Mouse (Mus musculus): Measurements from ENCODE around the gene Akna. TPM values are rescaled to one million over a fixed set of nuclear protein-coding genes. Genes with fewer than 3 reads are reported as not detected.

Gene Akna
- total RNA-seq, 2 experiments from 2014 or later: 5.4 to 6.1 TPM

DNA sequence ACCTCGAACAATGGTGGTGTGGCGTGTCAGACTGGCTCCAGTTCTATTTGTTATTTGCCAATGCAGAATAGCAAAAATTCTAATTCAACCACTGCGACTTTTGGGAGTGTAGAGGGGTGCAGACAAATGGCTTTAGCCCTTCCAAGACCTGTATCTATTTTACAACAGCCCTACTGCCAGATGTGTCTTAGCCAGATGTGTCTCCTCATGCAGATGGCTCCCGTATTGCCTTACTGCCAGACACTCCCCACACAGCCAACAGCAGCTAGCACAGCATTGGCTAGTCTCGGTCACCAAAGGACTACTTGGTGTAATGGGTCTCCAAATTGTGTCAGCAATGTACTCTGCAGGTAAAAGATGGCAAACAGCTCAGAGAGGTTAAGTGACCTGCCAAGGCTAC is 8.1 kb upstream of the Akna start:
- DNase-seq: peak; percentile 48 to 56
- intact Hi-C loops (cut with DNase I): no loop called here

DNA sequence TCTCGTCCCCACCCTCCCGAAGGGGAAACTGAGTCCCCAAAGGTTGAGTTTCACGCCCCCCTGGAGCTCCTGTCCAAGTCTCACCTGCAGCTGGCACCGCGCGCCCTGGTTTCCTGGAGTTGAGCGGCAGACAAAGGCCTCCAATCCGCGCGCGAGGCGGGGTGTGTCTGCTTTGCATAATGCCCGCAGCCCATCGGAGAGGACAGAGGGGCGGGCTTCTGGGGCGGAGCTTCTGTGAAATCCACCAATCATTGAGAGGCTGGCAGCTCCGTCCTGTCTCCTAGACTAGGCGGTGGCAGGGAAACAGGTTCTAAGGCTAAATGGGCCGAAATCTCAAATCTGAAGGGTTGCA is 7.4 kb upstream of the Akna start:
- intact Hi-C loops (cut with DNase I): no loop called here
- DNase-seq: peak; percentile 95 to 96

DNA sequence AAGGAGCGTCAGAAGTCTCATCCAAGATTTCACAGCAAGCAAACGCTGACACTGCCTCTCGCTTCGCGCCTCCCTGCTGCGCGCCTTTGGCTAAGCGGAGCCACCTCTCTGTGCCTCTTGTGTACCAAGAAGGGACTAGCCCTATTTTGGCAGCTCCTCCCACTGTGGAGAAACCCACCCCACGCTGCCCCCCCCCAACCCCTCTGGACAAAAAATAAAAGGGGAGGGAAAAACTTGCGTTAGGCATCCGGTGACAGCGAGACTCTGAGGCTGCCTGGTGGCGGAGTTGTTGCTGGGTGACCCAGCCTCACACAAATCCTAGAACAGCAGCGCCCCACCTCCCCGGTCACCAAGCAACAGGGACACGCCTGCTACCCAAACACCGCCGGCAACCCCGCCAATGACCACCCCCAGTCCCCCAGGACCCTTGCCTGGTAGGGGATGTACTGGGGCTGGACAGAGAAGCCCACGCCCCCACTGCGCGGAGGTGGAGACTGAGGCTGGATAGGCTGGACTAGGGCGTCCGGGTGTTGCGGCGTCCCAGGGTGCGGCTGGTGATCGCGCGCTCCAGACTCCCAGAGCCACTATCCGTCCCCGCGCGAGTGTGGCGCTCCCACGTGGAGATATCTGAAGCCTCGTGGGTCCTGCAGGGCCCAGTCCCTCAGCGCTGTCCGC is 6.9 kb upstream of the Akna start:
- DNase-seq: peak; percentile 82 to 84
- intact Hi-C loops (cut with DNase I): loop anchor here (2.0 kb wide), 1 partner anchor 41 kb away; no protein-coding TSS in a partner anchor

DNA sequence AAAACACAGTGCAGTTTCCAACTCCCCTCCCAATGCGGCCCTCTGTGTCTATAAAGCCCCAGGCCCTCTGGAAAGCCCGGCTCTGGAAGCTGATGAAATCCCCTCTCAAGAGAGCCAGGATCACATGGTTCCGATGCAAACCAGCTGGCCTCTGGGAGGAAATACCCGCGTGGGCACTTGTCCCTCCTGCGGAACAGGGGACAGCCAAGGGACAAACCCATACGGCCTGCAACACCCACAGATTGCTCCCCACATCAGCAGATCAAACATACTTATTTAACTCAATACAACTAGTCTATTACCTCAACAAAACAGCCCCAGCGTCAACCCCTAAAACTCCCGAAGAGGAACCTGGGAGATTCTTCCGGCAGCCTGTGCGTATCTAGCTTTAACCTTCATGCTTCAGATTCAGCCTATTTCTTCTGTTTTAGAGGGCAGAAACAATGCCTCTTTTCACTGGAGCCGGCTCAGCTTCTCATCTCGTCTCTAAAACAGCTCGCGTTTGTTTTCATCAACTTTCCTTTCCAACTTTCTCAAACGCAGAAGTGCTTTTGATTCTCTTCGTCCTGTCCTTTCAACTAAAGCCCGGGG is 6.3 kb upstream of the Akna start:
- intact Hi-C loops (cut with DNase I): loop anchor here (2.0 kb wide), 1 partner anchor 41 kb away; no protein-coding TSS in a partner anchor
- peak; percentile 52 to 66 for DNase-seq

DNA sequence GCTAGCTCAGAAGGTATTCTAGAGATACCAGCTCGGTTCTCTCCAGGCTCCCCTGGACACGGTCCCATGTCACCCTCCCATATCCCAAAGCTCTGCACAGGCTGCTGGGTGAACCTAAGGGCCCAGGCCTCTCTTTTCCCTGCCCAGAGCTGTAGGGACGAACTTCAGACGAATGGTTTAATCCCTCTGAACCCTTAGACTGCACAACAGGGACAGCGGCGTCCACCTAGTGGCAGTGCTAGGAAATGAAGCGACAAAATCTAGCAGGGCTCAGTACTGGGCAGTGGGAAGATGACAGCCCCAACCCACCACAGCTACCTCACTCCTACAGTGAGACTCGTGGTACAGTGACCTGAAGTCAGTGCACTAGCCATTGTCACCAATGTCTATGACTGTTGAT is 5.5 kb upstream of the Akna start:
- peak; percentile 79 for DNase-seq

DNA sequence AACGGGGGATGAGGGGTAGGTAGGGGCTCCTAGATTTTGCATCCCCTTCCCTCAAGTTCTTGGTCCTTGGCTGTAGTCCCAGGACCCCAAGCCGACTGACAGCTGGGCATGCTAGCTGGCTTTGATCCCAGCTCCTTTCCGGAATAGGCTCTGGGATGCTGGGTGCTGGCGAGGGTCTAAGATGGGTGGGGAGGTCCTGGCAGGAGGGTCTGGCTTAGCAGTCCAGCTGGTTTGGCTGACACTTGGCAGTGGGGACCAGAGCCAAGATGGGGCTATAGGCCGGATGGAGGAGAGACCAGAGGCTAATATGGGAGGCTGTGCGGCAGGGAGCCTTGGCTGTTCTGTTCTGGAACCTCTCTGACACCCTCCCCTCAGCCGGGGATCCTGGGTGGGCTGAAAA is 5.1 kb upstream of the Akna start:
- DNase-seq: peak; percentile 27 to 48
- intact Hi-C loops (cut with DNase I): loop anchor here (2.0 kb wide), 1 partner anchor 39 kb away; no protein-coding TSS in a partner anchor

More for the DNA sequence above, 5.5 kb upstream of the Akna start:
- intact Hi-C loops (cut with DNase I): loop anchor here (2.0 kb wide), 1 partner anchor 40 kb away; no protein-coding TSS in a partner anchor

DNA sequence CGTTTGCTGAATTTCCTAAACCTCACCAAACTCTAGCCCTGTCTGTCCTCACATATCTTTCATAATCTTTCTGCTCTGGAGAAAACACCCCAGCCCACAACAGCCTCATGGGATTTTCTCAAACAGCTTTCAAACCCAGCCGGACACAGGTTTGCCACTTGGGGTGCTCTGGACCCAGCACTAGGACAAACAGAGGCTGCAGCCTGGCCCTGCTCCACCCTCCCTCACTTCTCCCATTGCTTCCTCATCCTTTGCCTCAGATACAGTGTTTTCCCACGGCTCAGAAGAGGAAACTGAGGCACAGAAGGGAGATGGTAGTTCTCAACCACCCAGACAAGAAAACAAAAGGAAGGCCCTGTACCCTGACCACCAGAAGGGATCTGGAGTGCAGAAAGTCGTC is 2.5 kb upstream of the Akna start:
- DNase-seq: no peak
- intact Hi-C loops (cut with DNase I): no loop called here

DNA sequence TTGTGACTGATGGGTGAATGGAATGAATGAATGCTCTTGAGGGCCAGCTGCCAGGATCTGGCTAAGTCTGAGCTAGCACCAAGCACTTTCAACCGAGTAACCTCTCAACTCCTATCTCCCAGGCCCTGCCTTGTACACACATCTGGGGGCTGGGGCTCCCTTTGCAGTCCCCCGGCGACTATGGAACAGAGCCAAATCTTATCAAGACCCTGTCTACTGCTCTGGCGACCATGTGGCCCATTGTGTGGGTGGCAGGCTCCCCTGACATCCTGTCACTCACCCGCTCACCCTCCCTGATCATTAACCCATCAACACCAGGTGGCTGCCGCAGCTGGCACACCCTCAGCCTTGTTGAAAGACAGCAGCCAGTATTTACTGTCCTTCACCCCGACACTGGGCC is 1.9 kb upstream of the Akna start:
- intact Hi-C loops (cut with DNase I): no loop called here
- DNase-seq: peak in 1 of 2 experiments; percentile 16

DNA sequence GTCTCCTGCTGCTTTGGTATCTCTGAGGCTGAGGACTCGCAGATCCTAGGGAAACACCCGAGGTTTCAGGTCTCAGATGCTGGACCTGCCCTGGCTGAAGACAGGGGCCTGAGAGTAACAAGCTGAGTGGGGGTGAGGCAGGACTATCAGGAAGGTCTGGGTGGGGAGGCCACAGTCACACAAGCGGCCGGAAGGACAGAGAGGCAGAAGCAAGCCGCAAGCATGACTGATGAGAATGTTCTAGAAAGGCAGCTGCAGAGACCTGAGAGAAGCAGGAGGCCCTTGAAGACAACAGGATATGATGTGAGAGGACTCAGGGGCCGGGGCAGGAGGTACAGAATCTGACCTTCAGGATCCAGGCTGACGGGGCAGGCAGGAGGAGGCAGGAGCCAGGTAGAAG is 1.1 kb upstream of the Akna start:
- intact Hi-C loops (cut with DNase I): no loop called here
- peak in 1 of 2 experiments; percentile 28 for DNase-seq

DNA sequence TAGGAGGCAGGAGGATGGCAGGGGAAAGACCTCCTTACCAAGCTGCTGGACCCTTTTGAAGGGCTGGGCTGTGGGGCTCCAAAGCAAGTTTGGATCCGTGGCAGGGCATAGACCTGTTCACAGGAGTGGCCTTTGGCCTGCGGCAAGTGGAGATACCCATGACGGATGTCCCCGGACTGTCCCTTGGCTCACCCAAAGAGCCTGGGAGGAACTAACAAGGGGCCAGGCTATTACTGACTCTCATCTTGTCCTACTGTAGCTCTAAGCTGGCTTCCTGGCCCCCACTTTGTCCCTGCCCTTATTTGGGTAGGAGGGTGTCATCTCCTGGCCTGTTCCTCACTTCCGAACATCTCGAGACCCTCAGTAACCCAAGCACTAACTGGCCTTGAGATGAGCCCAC is 596 bp downstream of the Akna start:
- no peak for DNase-seq
- intact Hi-C loops (cut with DNase I): no loop called here

DNA sequence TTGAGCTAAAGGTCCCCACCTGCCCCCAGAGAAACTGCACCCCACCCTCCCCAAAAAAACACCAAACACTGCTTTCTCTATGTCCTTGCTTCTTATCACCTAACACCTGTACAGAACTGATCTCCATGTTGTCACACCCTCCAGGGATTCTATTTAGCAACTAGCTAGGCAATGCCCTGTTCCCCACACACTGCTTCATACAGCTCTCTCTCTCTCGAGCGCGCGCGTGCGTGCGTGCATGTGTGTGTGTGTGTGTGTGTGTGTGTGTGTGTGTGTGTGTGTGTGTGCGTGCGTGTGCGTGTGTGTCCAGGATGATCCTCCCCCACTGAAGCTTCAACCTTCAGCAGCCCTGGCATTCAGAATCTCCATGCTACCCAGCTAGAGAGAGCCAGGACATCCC is 1.1 kb downstream of the Akna start:
- intact Hi-C loops (cut with DNase I): no loop called here
- DNase-seq: no peak

DNA sequence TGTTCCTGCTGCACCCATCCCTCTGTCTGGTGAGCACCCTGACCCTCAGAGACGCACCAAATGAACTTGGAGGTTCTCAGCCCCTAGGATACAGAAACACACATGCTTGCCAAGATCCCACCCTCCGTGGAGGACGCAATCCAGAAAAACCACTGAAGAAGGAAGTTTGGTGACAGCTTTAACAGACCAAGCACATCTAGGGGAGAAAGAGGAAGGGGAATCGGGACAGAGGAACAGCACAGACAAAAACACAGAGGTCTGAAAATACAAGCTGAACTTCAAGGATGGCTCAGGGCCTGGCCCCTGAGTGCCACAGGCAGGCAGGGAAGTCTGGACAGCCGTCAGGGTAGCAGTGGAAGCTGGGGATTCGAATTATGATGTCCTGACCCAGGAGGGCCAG is 1.5 kb downstream of the Akna start:
- intact Hi-C loops (cut with DNase I): no loop called here
- peak in 1 of 2 experiments; percentile 19 for DNase-seq

DNA sequence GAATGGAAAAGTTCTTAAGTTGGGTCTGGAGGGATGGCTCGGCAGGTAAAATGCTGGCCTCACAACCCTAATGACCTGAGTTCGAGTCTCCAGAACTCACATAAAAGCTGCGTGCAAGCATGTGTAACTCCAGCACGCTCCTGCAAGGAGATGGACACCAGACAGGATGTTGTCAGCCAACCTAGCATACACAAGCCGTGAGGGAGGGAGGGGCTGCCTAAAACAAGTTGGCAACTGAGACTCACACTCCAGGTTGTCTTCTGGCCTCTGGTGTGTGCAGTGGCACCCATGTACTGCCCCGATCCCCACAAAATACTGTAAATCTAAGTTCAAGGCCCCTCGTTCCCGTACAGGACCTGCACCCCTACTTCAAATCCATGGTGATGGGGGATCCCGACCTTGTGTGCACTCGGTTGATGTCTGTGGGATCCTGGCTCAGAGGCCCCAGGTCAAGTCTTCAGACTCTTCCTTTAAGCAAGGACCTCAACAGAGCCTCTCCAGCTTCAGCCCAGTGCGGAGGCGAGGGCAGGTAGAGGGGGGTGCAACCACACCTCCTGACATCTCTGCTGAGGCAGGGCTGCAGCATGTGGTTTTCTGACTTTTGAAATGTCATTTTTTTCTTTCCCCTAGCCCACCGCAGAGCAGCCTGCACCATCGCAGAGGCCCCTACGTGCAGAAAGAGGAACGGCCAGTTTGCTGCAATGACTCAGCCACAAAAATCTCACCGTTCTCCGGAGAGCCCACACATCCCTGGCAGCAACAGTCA is 2.4 kb downstream of the Akna start:
- DNase-seq: no peak
- intact Hi-C loops (cut with DNase I): no loop called here

DNA sequence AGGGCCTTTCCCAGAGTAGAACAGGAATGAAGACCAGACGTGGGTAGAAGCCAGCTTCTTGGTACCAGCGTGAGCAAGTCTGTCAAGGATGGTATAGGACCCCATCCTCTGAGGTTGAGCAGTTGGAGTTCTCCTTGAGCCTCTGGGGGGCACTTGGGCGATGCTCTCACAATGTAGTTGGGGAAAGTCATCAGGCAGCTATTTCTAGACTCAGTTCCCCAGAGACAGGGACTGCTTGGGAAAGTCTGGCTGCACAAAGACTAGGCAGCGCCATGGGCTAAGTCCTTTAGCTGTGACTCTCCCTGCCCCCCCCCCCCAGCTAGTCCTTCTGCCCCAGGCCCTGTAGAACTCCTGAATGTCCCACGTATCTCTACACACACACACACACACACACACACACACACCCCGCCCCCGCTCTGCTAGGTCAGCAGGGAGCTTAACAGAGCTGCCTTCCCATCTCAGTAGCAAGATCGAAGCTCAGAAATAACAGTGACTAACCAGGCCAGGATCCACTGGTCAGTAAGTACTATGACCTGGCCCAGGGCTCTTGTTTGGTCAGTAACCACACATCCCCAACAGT is 3.4 kb downstream of the Akna start:
- intact Hi-C loops (cut with DNase I): no loop called here
- DNase-seq: peak; percentile 54 to 59

DNA sequence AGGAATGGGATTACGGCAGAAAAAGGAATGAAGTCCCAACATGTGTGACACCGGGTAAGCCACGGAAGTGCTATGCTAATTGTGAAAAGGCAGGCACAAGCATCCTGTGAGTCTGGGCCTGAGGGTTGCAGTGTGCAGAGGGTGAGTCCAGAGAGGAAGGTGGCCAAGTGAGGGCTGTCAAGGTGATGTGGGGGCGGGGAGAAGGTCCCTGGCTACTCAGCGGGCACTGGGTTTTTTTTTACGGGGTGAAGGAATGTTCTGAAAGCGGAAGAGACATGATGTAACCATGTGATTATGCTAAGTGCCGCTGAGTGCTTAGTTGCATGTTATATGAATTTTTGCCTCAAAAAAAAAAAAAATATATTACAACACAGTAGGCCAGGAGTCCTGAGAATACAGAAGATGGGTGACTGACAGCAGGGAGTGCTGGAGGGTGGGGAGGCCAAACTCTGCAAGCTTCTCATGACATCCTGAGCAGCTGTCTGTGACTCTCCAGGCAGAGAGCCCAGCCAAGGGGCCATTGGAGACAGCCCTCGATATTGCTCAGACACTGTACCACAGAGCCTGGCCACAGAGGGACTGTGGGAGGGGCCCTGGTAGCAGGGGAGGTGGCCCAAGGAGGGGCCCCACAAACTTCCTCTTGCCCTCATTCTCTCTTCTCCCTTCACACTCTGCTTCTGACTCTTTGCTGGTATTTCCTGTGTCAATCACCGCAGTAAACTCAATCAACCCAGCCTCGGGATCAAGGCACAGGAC is 4.1 kb downstream of the Akna start:
- intact Hi-C loops (cut with DNase I): no loop called here
- DNase-seq: peak; percentile 60 to 63

DNA sequence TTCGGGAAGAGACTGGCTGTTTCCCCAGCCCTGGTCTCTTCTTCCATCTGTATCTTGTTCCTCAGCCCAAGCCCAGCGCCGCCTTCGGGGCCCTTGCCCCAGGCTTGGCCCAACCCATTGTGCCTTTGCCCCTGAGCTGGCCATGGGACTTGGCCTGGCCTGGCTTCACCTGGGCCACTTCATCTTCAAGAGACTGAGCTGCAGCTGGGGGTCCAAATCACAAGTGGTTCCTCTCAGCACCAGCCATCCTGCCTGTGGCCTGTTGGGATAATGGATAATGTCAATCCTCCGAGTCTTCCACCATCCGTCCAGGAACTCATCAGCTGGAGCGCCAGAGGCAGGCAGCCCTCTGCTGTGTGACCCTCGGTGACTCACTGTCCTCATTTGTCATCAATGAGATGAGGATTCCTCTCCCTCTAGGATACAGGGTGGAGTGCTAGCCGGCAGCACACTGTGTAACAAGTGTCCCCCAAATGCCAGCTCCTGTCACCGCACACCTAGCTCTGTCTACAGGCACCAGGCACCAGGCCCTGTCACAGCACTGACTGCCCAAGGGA is 5.1 kb downstream of the Akna start:
- no peak for DNase-seq
- intact Hi-C loops (cut with DNase I): no loop called here

DNA sequence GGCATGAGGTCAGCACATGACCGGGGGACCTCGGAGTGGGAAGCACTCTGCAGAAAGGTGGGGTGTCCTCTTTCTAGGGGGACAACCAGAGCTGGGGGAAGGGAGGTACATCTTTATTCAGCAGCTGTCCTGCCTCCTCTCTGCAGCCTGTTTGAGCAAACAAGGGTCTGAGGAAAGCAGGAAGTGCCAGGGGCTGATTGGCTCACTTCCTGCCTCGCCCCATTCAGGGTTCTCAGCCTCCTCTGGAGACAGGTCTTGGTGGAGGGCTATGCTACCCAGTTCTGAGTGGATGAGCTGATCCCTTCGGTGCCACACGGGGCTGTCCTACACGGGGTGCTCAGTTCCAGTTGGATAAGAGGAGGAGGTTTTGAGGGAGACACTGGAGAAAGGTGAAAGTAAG is 11.8 kb downstream of the Akna start:
- no peak for DNase-seq
- intact Hi-C loops (cut with DNase I): no loop called here

DNA sequence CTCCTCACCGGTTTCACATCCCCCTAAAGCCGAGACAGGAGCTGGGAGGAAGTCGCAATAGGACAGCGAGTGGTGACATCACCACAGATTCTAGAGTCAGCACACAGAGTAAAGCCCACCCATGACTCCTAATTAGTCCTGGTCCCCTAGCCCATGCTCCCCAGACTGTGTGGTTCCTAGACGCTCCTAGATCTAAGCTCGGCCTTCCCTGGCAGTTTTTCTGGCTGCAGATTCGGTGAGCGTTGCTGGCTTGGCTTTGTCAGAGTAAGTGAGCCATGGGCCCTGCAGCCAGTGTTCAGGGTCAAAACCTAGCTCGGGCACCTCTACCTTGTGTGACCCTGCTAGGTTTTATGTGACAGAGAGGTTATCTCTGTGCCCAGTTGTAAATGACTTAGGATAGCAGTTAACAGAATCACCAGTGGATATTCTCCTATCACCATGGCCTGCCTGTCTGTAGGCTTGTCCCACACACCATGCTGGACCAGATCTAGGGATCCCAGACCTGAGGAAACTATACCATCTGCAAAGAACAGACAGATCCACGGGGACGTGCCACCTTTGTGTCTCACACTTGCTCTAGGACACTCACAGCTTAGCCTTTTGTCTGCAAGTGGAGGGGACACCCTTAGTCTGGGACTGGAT is 13.1 kb downstream of the Akna start:
- intact Hi-C loops (cut with DNase I): no loop called here
- DNase-seq: no peak

DNA sequence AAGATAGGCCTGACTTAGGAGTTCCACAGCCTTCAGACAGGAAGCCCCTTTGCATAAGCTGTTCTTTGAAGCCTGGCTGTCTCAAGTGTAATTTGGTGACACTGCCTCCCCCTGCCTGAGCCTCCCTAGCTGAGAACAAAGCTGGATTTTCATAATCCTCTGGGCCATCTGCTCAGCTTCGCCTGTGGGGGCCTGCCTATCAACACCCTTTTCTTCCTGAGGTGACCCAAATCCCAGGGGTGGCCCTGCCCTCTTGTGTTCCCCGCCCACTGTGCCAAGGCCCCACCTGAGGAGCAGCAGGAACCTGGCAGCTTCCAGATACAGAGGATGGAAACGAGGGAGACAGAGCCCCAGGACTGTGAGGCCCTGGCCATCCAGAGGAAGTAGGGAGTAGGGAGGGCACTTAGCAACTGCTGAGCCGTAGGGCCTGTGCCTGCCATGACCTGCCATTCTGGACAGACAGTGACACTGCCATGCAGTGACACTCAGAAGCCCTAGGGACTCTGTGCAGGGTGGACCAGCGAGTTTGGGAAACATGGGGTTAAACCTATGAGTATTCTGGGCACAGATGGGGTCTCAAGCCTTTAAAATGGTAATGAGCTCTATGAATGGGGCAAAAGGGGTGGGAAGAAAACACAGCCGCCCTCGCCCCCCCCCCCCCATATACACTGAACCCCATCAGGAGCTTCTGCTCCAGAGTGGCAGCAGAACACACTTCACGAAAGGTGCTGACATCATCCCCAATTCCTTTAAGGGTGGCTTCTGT is 13.8 kb downstream of the Akna start:
- intact Hi-C loops (cut with DNase I): no loop called here
- DNase-seq: no peak

All from heart, postnatal 10 days (tissue).